Mouse (Mus musculus) heart, embryonic 15.5 days (tissue): Measurements from ENCODE around the gene Sema4f. TPM values are rescaled to one million over a fixed set of nuclear protein-coding genes. Genes with fewer than 3 reads are reported as not detected.
A peak's percentile ranks its signal among the peaks of the same experiment; 100 is the strongest.

ENCODE experiments used
- ATAC-seq: fragments of 200-750 bp; cut with Nextera tagmentation; replicated peaks from 2 replicates; pipeline ENCODE4 v1.8.0; 2017; ENCODE audit warnings: low read depth, moderate TSS enrichment; ENCODE audit not compliant: insufficient number of reproducible peaks, insufficient read depth, low FRiP score
- H3K27ac ChIP-seq: fragments of 300-500 bp; sonication (generic); 2 replicates; pipeline ENCODE4 v1.5.1; 2015; ENCODE audit warnings: mild to moderate bottlenecking, inconsistent platforms
- H3K27me3 ChIP-seq: fragments of 300-500 bp; sonication (generic); 2 replicates; pipeline ENCODE4 v1.6.1; 2015; ENCODE audit warnings: inconsistent platforms
- H3K36me3 ChIP-seq: fragments of 300-500 bp; sonication (generic); 2 replicates; pipeline ENCODE4 v1.6.1; 2015; ENCODE audit warnings: mild to moderate bottlenecking, inconsistent platforms
- H3K4me1 ChIP-seq: fragments of 300-500 bp; sonication (generic); replicated peaks from 2 replicates; pipeline ENCODE4 v1.6.1; 2015; ENCODE audit warnings: inconsistent platforms
- H3K4me2 ChIP-seq: fragments of 300-500 bp; sonication (generic); 2 replicates; pipeline ENCODE4 v1.6.1; 2015; ENCODE audit warnings: inconsistent platforms, mild to moderate bottlenecking, moderate library complexity
- H3K4me3 ChIP-seq: fragments of 300-500 bp; sonication (generic); 2 replicates; pipeline ENCODE4 v1.5.1; 2015; ENCODE audit warnings: mild to moderate bottlenecking, inconsistent platforms
- H3K9ac ChIP-seq: fragments of 300-500 bp; sonication (generic); 2 replicates; pipeline ENCODE4 v1.6.1; 2015; ENCODE audit warnings: mild to moderate bottlenecking, inconsistent platforms
- H3K9me3 ChIP-seq: fragments of 300-500 bp; sonication (generic); replicated peaks from 2 replicates; pipeline ENCODE4 v1.6.1; 2016; ENCODE audit warnings: inconsistent platforms
- WGBS: fragments of 180-500 bp; shearing (Covaris S2); methylation state at CpG from one replicate; pipeline ENCODE4 v1.1.7; 2015; ENCODE audit warnings: mixed read lengths; 5-methylcytosine and 5-hydroxymethylcytosine counted together
- polyA plus RNA-seq: library from polyadenylated mRNA; unstranded; fragments of >200 nt; fragmentation: Nextera tagmentation; extraction: Ambion mirVana; gene quantifications from 2 replicates; pipeline ENCODE4 v1.2.1, GENCODE M21; 2015

The Sema4f gene
- polyA plus RNA-seq, 1 experiment from 2014 or later = 0.37 TPM

GRCm38 (mm10) chr6:82891488-82891887 is 48.1 kb downstream of the Sema4f start:
- H3K4me1 ChIP-seq = peaks cover 5% of the 10 kb centered on the region; the same call in 1 of the 2 replicates
- WGBS = 33% methylated on average over 6 of the region's 6 CpGs
- H3K9me3 ChIP-seq = no peaks in the 10 kb centered on the region
- H3K4me3 ChIP-seq = no peak overlapping the region
- no peaks in the 10 kb centered on the region for H3K27me3 ChIP-seq
- H3K4me2 ChIP-seq = no peak overlapping the region
- ATAC-seq = no peak
- no peak overlapping the region for H3K27ac ChIP-seq
- no peak overlapping the region for H3K9ac ChIP-seq
- H3K36me3 ChIP-seq = no peaks in the 10 kb centered on the region

- Histone ChIP-seq H3K27me3 (no peaks in the 10 kb centered on the region), H3K4me1 (peaks cover 3% of the 10 kb centered on the region), H3K9ac (no peak overlapping the region), H3K36me3 (no peaks in the 10 kb centered on the region), H3K27ac (no peak overlapping the region), H3K9me3 (no peaks in the 10 kb centered on the region), H3K4me3 (no peak overlapping the region), H3K4me2 (no peak overlapping the region)
- WGBS = 85% methylated on average over 4 of the region's 4 CpGs
- no peak for ATAC-seq
These were observed 53.2 kb downstream of the Sema4f start for GRCm38 (mm10) chr6:82886330-82886729.

GRCm38 (mm10) chr6:82885909-82886308 is 53.7 kb downstream of the Sema4f start:
- Histone ChIP-seq H3K4me3 (no peak overlapping the region), H3K36me3 (no peaks in the 10 kb centered on the region), H3K9ac (no peak overlapping the region), H3K27me3 (no peaks in the 10 kb centered on the region), H3K4me2 (no peak overlapping the region), H3K4me1 (peaks cover 3% of the 10 kb centered on the region; the same call in 1 of the 2 replicates), H3K27ac (no peak overlapping the region), H3K9me3 (no peaks in the 10 kb centered on the region)
- ATAC-seq = no peak
- 86% methylated on average over 4 of the region's 4 CpGs for WGBS

- WGBS = 82% methylated on average over 2 of the region's 2 CpGs
- H3K9ac ChIP-seq = no peak overlapping the region
- H3K36me3 ChIP-seq = no peaks in the 10 kb centered on the region
- no peak overlapping the region for H3K4me3 ChIP-seq
- H3K4me1 ChIP-seq = peaks cover 3% of the 10 kb centered on the region; the same call in 1 of the 2 replicates
- no peaks in the 10 kb centered on the region for H3K27me3 ChIP-seq
- no peaks in the 10 kb centered on the region for H3K9me3 ChIP-seq
- H3K27ac ChIP-seq = 0 out of 2 replicates have a peak overlapping the region, but pooled peaks have one; percentile 44
- ATAC-seq = no peak
- no peak overlapping the region for H3K4me2 ChIP-seq
These were observed 54.1 kb downstream of the Sema4f start for GRCm38 (mm10) chr6:82885441-82885840.

- H3K36me3 ChIP-seq = no peaks in the 10 kb centered on the region
- H3K9me3 ChIP-seq = no peaks in the 10 kb centered on the region
- H3K27me3 ChIP-seq = no peaks in the 10 kb centered on the region
- no peak overlapping the region for H3K4me3 ChIP-seq
- ATAC-seq = no peak
- no peak overlapping the region for H3K9ac ChIP-seq
- no peak overlapping the region for H3K4me2 ChIP-seq
- peak overlapping the region; percentile 44 for H3K27ac ChIP-seq
- WGBS = 11% methylated on average over 3 of the region's 3 CpGs
- H3K4me1 ChIP-seq = peaks cover 3% of the 10 kb centered on the region; the same call in 1 of the 2 replicates
These were observed 55.0 kb downstream of the Sema4f start for GRCm38 (mm10) chr6:82884570-82884969.

- H3K9ac ChIP-seq = no peak overlapping the region
- H3K4me3 ChIP-seq = no peak overlapping the region
- H3K4me2 ChIP-seq = peak overlapping the region; percentile 30
- no peaks in the 10 kb centered on the region for H3K36me3 ChIP-seq
- no peak; the same call in 1 of the 2 replicates for ATAC-seq
- no peaks in the 10 kb centered on the region for H3K27me3 ChIP-seq
- H3K9me3 ChIP-seq = no peaks in the 10 kb centered on the region
- no peak overlapping the region for H3K27ac ChIP-seq
- 49% methylated on average over 21 of the region's 21 CpGs for WGBS
- H3K4me1 ChIP-seq = peaks cover 3% of the 10 kb centered on the region; the same call in 1 of the 2 replicates
These were observed 58.0 kb downstream of the Sema4f start for GRCm38 (mm10) chr6:82881485-82882096.

GRCm38 (mm10) chr6:82880807-82881206 is 58.8 kb downstream of the Sema4f start:
- Histone ChIP-seq H3K9me3 (no peaks in the 10 kb centered on the region), H3K27me3 (no peaks in the 10 kb centered on the region), H3K27ac (no peak overlapping the region), H3K9ac (no peak overlapping the region), H3K4me2 (no peak overlapping the region), H3K4me3 (no peak overlapping the region), H3K4me1 (peaks cover 3% of the 10 kb centered on the region; the same call in 1 of the 2 replicates), H3K36me3 (no peaks in the 10 kb centered on the region)
- 77% methylated on average over 3 of the region's 3 CpGs for WGBS
- ATAC-seq = no peak

- H3K27me3 ChIP-seq = no peaks in the 10 kb centered on the region
- peaks cover 3% of the 10 kb centered on the region; the same call in 1 of the 2 replicates for H3K4me1 ChIP-seq
- H3K27ac ChIP-seq = no peak overlapping the region
- H3K4me3 ChIP-seq = no peak overlapping the region
- H3K9me3 ChIP-seq = no peaks in the 10 kb centered on the region
- no peak overlapping the region for H3K4me2 ChIP-seq
- no peak overlapping the region for H3K9ac ChIP-seq
- ATAC-seq = no peak
- 68% methylated on average over 11 of the region's 11 CpGs for WGBS
- no peaks in the 10 kb centered on the region for H3K36me3 ChIP-seq
These were observed 60.0 kb downstream of the Sema4f start for GRCm38 (mm10) chr6:82879463-82880089.

GRCm38 (mm10) chr6:82875509-82875935 is 64.0 kb downstream of the Sema4f start:
- Histone ChIP-seq H3K4me3 (no peak overlapping the region), H3K27me3 (no peaks in the 10 kb centered on the region), H3K4me1 (0 out of 2 replicates have a peak, but pooled peaks cover 2% of the 10 kb centered on the region), H3K36me3 (no peaks in the 10 kb centered on the region), H3K9me3 (no peaks in the 10 kb centered on the region), H3K9ac (no peak overlapping the region), H3K4me2 (no peak overlapping the region), H3K27ac (no peak overlapping the region)
- no peak for ATAC-seq
- WGBS = 63% methylated on average over 6 of the region's 6 CpGs

- no peaks in the 10 kb centered on the region for H3K9me3 ChIP-seq
- no peak for ATAC-seq
- H3K4me2 ChIP-seq = no peak overlapping the region
- H3K36me3 ChIP-seq = no peaks in the 10 kb centered on the region
- no peaks in the 10 kb centered on the region for H3K27me3 ChIP-seq
- 0 out of 2 replicates have a peak, but pooled peaks cover 2% of the 10 kb centered on the region for H3K4me1 ChIP-seq
- H3K27ac ChIP-seq = no peak overlapping the region
- 62% methylated on average over 6 of the region's 6 CpGs for WGBS
- no peak overlapping the region for H3K4me3 ChIP-seq
- H3K9ac ChIP-seq = no peak overlapping the region
These were observed 67.2 kb downstream of the Sema4f start for GRCm38 (mm10) chr6:82872332-82872707.

- no peak for ATAC-seq
- 11% methylated on average over 5 of the region's 5 CpGs for WGBS
- Histone ChIP-seq H3K36me3 (no peaks in the 10 kb centered on the region), H3K4me2 (no peak overlapping the region), H3K4me3 (no peak overlapping the region), H3K27ac (no peak overlapping the region), H3K4me1 (0 out of 2 replicates have a peak, but pooled peaks cover 2% of the 10 kb centered on the region), H3K27me3 (no peaks in the 10 kb centered on the region), H3K9me3 (no peaks in the 10 kb centered on the region), H3K9ac (no peak overlapping the region)
These were observed 67.8 kb downstream of the Sema4f start for GRCm38 (mm10) chr6:82871632-82872331.
